Mouse (Mus musculus) MEL (cell line): ENCODE results near the gene Snurf. TPM values are rescaled to one million over a fixed set of nuclear protein-coding genes. Genes with fewer than 3 reads are reported as not detected.

Source experiments
- DNase-seq: peaks from one replicate; pipeline ENCODE4 v3.0.0; 2011; ENCODE audit warnings: low read depth, low spot score
- H3K27ac ChIP-seq: 2 replicates; pipeline ENCODE4 v1.5.1; 2012; ENCODE audit warnings: low read depth, mild to moderate bottlenecking, control low read depth, low read length, moderate library complexity; ENCODE audit not compliant: control insufficient read depth
- H3K27me3 ChIP-seq, 2 experiments: fragments of 150-350 bp in 1 of 2; sonication (generic) in 1 of 2; 2 replicates each; pipeline ENCODE4 v1.6.1; 2012; ENCODE audit warnings: low read length in 2 of 2, mild to moderate bottlenecking in 2 of 2, improper control_type of control experiment in 1 of 2, moderate library complexity in 1 of 2; ENCODE audit not compliant: insufficient read depth in 2 of 2, control insufficient read depth in 1 of 2
- H3K36me3 ChIP-seq, 2 experiments: 2 replicates each; pipeline ENCODE4 v1.6.1; 2012 to 2014; ENCODE audit warnings: low read length in 2 of 2, improper control_type of control experiment in 1 of 2, inconsistent platforms in 1 of 2, mild to moderate bottlenecking in 1 of 2; ENCODE audit not compliant: insufficient read depth in 2 of 2, control insufficient read depth in 1 of 2
- H3K4me1 ChIP-seq, 2 experiments: fragments of 150-350 bp in 1 of 2; sonication (generic) in 1 of 2; 2 replicates each; pipeline ENCODE4 v1.6.1; 2012; ENCODE audit warnings: low read length in 2 of 2, improper control_type of control experiment in 1 of 2, mild to moderate bottlenecking in 1 of 2; ENCODE audit not compliant: insufficient read depth in 2 of 2, control insufficient read depth in 1 of 2
- H3K4me3 ChIP-seq, 2 experiments: fragments of 150-350 bp in 1 of 2; sonication (generic) in 1 of 2; 2 replicates each; pipeline ENCODE4 v1.5.1; 2012; ENCODE audit warnings: low read depth in 2 of 2, low read length in 2 of 2, mild to moderate bottlenecking in 2 of 2, moderate library complexity in 2 of 2, control low read depth in 1 of 2, improper control_type of control experiment in 1 of 2; ENCODE audit not compliant: control insufficient read depth in 1 of 2, insufficient read depth in 1 of 2
- H3K79me2 ChIP-seq: 2 replicates; pipeline ENCODE4 v1.6.1; 2012; ENCODE audit warnings: mild to moderate bottlenecking, low read length, moderate library complexity; ENCODE audit not compliant: control insufficient read depth, poor library complexity, insufficient read depth
- H3K9ac ChIP-seq: 2 replicates; pipeline ENCODE4 v1.6.1; 2012; ENCODE audit warnings: low read depth, mild to moderate bottlenecking, control low read depth, low read length, moderate library complexity; ENCODE audit not compliant: control insufficient read depth, poor library complexity, severe bottlenecking
- H3K9me3 ChIP-seq: fragments of 150-350 bp; sonication (generic); replicated peaks from 2 replicates; pipeline ENCODE4 v1.6.1; 2012; ENCODE audit warnings: mild to moderate bottlenecking, low read length, improper control_type of control experiment, moderate library complexity; ENCODE audit not compliant: insufficient read depth
- CHD2 ChIP-seq: IDR thresholded peaks from 2 replicates; pipeline ENCODE4 v1.6.1; 2011; ENCODE audit warnings: low read length, improper control_type of control experiment
- CTCF ChIP-seq, 3 experiments: IDR thresholded peaks in 2 of 3; conservative IDR thresholded peaks in 1 of 3; 2 replicates each; pipeline ENCODE4 v1.5.1; 2011 to 2012; ENCODE audit warnings: low read length in 3 of 3, low read depth in 2 of 3, mild to moderate bottlenecking in 2 of 3, improper control_type of control experiment in 1 of 3, inconsistent platforms in 1 of 3, mixed read lengths in 1 of 3, moderate library complexity in 1 of 3; ENCODE audit not compliant: control insufficient read depth in 1 of 3, insufficient read depth in 1 of 3, poor library complexity in 1 of 3, severe bottlenecking in 1 of 3
- ELF1 ChIP-seq: IDR thresholded peaks from 2 replicates; pipeline ENCODE4 v1.6.1; 2014; ENCODE audit warnings: low read depth, mild to moderate bottlenecking, inconsistent platforms, low read length, improper control_type of control experiment, moderate library complexity
- EP300 ChIP-seq, 2 experiments: IDR thresholded peaks; 2 replicates each; pipeline ENCODE4 v1.6.1; 2011; ENCODE audit warnings: improper control_type of control experiment in 2 of 2, low read length in 2 of 2, low read depth in 1 of 2, mild to moderate bottlenecking in 1 of 2
- ETS1 ChIP-seq: IDR thresholded peaks from 2 replicates; pipeline ENCODE4 v1.6.1; 2012; ENCODE audit warnings: low read depth, mild to moderate bottlenecking, inconsistent platforms, low read length, improper control_type of control experiment, moderate library complexity
- GABPA ChIP-seq: IDR thresholded peaks from 2 replicates; pipeline ENCODE4 v1.6.1; 2012; ENCODE audit warnings: low read depth, mild to moderate bottlenecking, inconsistent platforms, low read length, improper control_type of control experiment, moderate library complexity
- GATA1 ChIP-seq: IDR thresholded peaks from 2 replicates; pipeline ENCODE4 v1.6.1; 2011; ENCODE audit warnings: low read depth, low read length, improper control_type of control experiment
- HCFC1 ChIP-seq: IDR thresholded peaks from 2 replicates; pipeline ENCODE4 v1.6.1; 2012; ENCODE audit warnings: low read depth, mild to moderate bottlenecking, inconsistent platforms, low read length, improper control_type of control experiment, moderate library complexity
- KAT2A ChIP-seq: conservative IDR thresholded peaks from 2 replicates; pipeline ENCODE4 v1.6.1; 2012; ENCODE audit warnings: low read depth, low read length, improper control_type of control experiment, inconsistent platforms
- MAFK ChIP-seq: IDR thresholded peaks from 2 replicates; pipeline ENCODE4 v1.6.1; 2011; ENCODE audit warnings: low read depth, mild to moderate bottlenecking, low read length, improper control_type of control experiment, borderline replicate concordance
- MAZ ChIP-seq: IDR thresholded peaks from 2 replicates; pipeline ENCODE4 v1.6.1; 2012; ENCODE audit warnings: low read depth, mild to moderate bottlenecking, inconsistent platforms, low read length, improper control_type of control experiment
- MEF2A ChIP-seq: IDR thresholded peaks from 2 replicates; pipeline ENCODE4 v1.6.1; 2014; ENCODE audit warnings: low read depth, mild to moderate bottlenecking, inconsistent platforms, low read length, improper control_type of control experiment; ENCODE audit not compliant: poor library complexity, insufficient replicate concordance, severe bottlenecking; ENCODE audit errors: extremely low read depth
- MYB ChIP-seq: IDR thresholded peaks from 2 replicates; pipeline ENCODE4 v1.6.1; 2011; ENCODE audit warnings: mild to moderate bottlenecking, low read depth, low read length, improper control_type of control experiment
- MYC ChIP-seq: IDR thresholded peaks from 2 replicates; pipeline ENCODE4 v1.6.1; 2011; ENCODE audit warnings: low read depth, mild to moderate bottlenecking, low read length, improper control_type of control experiment, moderate library complexity
- NRF1 ChIP-seq: IDR thresholded peaks from 2 replicates; pipeline ENCODE4 v1.6.1; 2014; ENCODE audit warnings: low read depth, mild to moderate bottlenecking, inconsistent platforms, low read length, improper control_type of control experiment, moderate library complexity; ENCODE audit not compliant: poor library complexity, insufficient read depth, severe bottlenecking
- RAD21 ChIP-seq: IDR thresholded peaks from 2 replicates; pipeline ENCODE4 v1.6.1; 2011; ENCODE audit warnings: mild to moderate bottlenecking, low read depth, low read length, improper control_type of control experiment
- SMC3 ChIP-seq: IDR thresholded peaks from 2 replicates; pipeline ENCODE4 v1.6.1; 2011; ENCODE audit warnings: low read depth, low read length, improper control_type of control experiment
- TBP ChIP-seq: IDR thresholded peaks from 2 replicates; pipeline ENCODE4 v1.8.0; 2011; ENCODE audit warnings: low read depth, low read length, improper control_type of control experiment
- TCF12 ChIP-seq: IDR thresholded peaks from 2 replicates; pipeline ENCODE4 v1.6.1; 2014; ENCODE audit warnings: low read depth, mild to moderate bottlenecking, inconsistent platforms, low read length, improper control_type of control experiment, moderate library complexity
- UBTF ChIP-seq: IDR thresholded peaks from 2 replicates; pipeline ENCODE4 v1.6.1; 2012; ENCODE audit warnings: low read depth, mild to moderate bottlenecking, inconsistent platforms, low read length, improper control_type of control experiment, moderate library complexity, borderline replicate concordance; ENCODE audit not compliant: insufficient read depth
- ZKSCAN1 ChIP-seq: IDR thresholded peaks from 2 replicates; pipeline ENCODE4 v1.6.1; 2012; ENCODE audit warnings: low read depth, mild to moderate bottlenecking, inconsistent platforms, low read length, improper control_type of control experiment, moderate library complexity
- ZMIZ1 ChIP-seq: IDR thresholded peaks from 2 replicates; pipeline ENCODE4 v1.6.1; 2012; ENCODE audit warnings: low read depth, mild to moderate bottlenecking, inconsistent platforms, low read length, improper control_type of control experiment, moderate library complexity
- polyA plus RNA-seq, 2 experiments: library from polyadenylated mRNA; stranded (reverse) in 1 of 2; unstranded in 1 of 2; fragments of >175 nt in 1 of 2; fragments of >200 nt in 1 of 2; gene quantifications; 2 replicates each; pipeline versions ENCODE4 v1.2.1 to v1.2.4; 2012; ENCODE audit warnings: low replicate concordance in 2 of 2, low read depth in 1 of 2; ENCODE audit not compliant: insufficient read length in 2 of 2, insufficient read depth in 1 of 2, missing spikeins in 1 of 2
- total RNA-seq: library from RNA; depleted of rRNA; stranded (reverse); fragments of 300-350 nt; gene quantifications from 2 replicates; pipeline ENCODE4 v1.2.3, GENCODE M21; 2012

Gene Snurf
- total and polyA plus RNA-seq, 3 experiments: not detected

GRCm38 (mm10) chr7:60006262-60006661 is 1.4 kb upstream of the Snurf start:
- Histone ChIP-seq H3K27ac (no peak overlapping the region), H3K27me3 (no peaks in the 10 kb centered on the region), H3K36me3 (no peaks in the 10 kb centered on the region), H3K79me2 (no peaks in the 10 kb centered on the region), H3K4me1 (no peaks in the 10 kb centered on the region), H3K9me3 (no peaks in the 10 kb centered on the region), H3K4me3 (no peak overlapping the region), H3K9ac (no peak overlapping the region)
- no peak for TF ChIP-seq MYC
- TF ChIP-seq ZMIZ1: no peak
- no peak for DNase-seq

- no peak for DNase-seq
- TF ChIP-seq ETS1 (no peak), CTCF (IDR thresholded peaks at IDR 0.05 in 2 of 3, conservative IDR thresholded peaks at IDR 0.05 in 1 of 3; ENCODE audit: control insufficient read depth in 1 of 3, insufficient read depth in 1 of 3, low read depth in 2 of 3, low read length in 3 of 3, poor library complexity in 1 of 3, severe bottlenecking in 1 of 3) (no peak), EP300 (IDR thresholded peaks at IDR 0.05; ENCODE audit: low read depth in 1 of 2, low read length in 2 of 2) (no peak), MAZ (no peak), TBP (no peak), MAFK (no peak), HCFC1 (no peak), CHD2 (no peak), ELF1 (no peak), RAD21 (no peak), MEF2A (no peak), ZKSCAN1 (no peak), GATA1 (no peak), NRF1 (no peak), UBTF (no peak), MYB (no peak), KAT2A (no peak), SMC3 (no peak), TCF12 (no peak), GABPA (no peak)
- Histone ChIP-seq H3K79me2 (no peaks in the 10 kb centered on the region), H3K4me1 (no peaks in the 10 kb centered on the region), H3K9ac (no peak overlapping the region), H3K27me3 (no peaks in the 10 kb centered on the region), H3K36me3 (no peaks in the 10 kb centered on the region), H3K4me3 (no peak overlapping the region), H3K27ac (no peak overlapping the region), H3K9me3 (no peaks in the 10 kb centered on the region)
Observed at GRCm38 (mm10) chr7:60003921-60004605, 786 bp downstream of the Snurf start.
